Mouse (Mus musculus): Measurements from ENCODE around the gene Strap. TPM values are rescaled to one million over a fixed set of nuclear protein-coding genes. Genes with fewer than 3 reads are reported as not detected.

Gene Strap
- total RNA-seq, 2 experiments from 2014 or later: 156 to 219 TPM

GRCm38 (mm10) chr6:137716802-137717201 is 18.1 kb upstream of the Strap start:
- peak; percentile 66 for ATAC-seq (replicated peaks; ENCODE audit: low FRiP score, low TSS enrichment, poor library complexity, severe bottlenecking)

GRCm38 (mm10) chr6:137722220-137722931 is 12.5 kb upstream of the Strap start:
- no peak for ATAC-seq (replicated peaks; ENCODE audit: low FRiP score, low TSS enrichment, poor library complexity, severe bottlenecking)

- peak; percentile 89 for ATAC-seq (replicated peaks; ENCODE audit: low FRiP score, low TSS enrichment, poor library complexity, severe bottlenecking)
These were observed 11.0 kb upstream of the Strap start for GRCm38 (mm10) chr6:137723898-137724297.

GRCm38 (mm10) chr6:137734460-137734845 is 425 bp upstream of the Strap start:
- peak; percentile 69 for ATAC-seq (replicated peaks; ENCODE audit: low FRiP score, low TSS enrichment, poor library complexity, severe bottlenecking)

GRCm38 (mm10) chr6:137735671-137736238 is 877 bp downstream of the Strap start:
- ATAC-seq (replicated peaks; ENCODE audit: low FRiP score, low TSS enrichment, poor library complexity, severe bottlenecking): peak; percentile 6; the same call in 1 of the 2 replicates

- ATAC-seq (replicated peaks; ENCODE audit: low FRiP score, low TSS enrichment, poor library complexity, severe bottlenecking): 0 out of 2 replicates have a peak, but pooled peaks have one; percentile 30
These were observed 6.1 kb downstream of the Strap start for GRCm38 (mm10) chr6:137740972-137741371.

- no peak for ATAC-seq (replicated peaks; ENCODE audit: low FRiP score, low TSS enrichment, poor library complexity, severe bottlenecking)
These were observed 9.8 kb downstream of the Strap start for GRCm38 (mm10) chr6:137744700-137745099.

GRCm38 (mm10) chr6:137747174-137747928 is 12.5 kb downstream of the Strap start:
- peak; percentile 88 for ATAC-seq (replicated peaks; ENCODE audit: low FRiP score, low TSS enrichment, poor library complexity, severe bottlenecking)

- no peak for ATAC-seq (replicated peaks; ENCODE audit: low FRiP score, low TSS enrichment, poor library complexity, severe bottlenecking)
These were observed 16.8 kb downstream of the Strap start for GRCm38 (mm10) chr6:137751551-137752274.

- ATAC-seq (replicated peaks; ENCODE audit: low FRiP score, low TSS enrichment, poor library complexity, severe bottlenecking): peak; percentile 31; the same call in 1 of the 2 replicates
These were observed 17.4 kb downstream of the Strap start for GRCm38 (mm10) chr6:137752275-137752655.

GRCm38 (mm10) chr6:137754056-137754856 is 19.4 kb downstream of the Strap start, which contains the start of gene Dera:
Dera (plus strand) TSS chr6:137754546.
- peak; percentile 94 for ATAC-seq (replicated peaks; ENCODE audit: low FRiP score, low TSS enrichment, poor library complexity, severe bottlenecking)

- no peak for ATAC-seq (replicated peaks; ENCODE audit: low FRiP score, low TSS enrichment, poor library complexity, severe bottlenecking)
These were observed 20.0 kb downstream of the Strap start for GRCm38 (mm10) chr6:137754857-137755232.

- no peak for ATAC-seq (replicated peaks; ENCODE audit: low FRiP score, low TSS enrichment, poor library complexity, severe bottlenecking)
These were observed 21.4 kb downstream of the Strap start for GRCm38 (mm10) chr6:137756310-137756709.

- ATAC-seq (replicated peaks; ENCODE audit: low FRiP score, low TSS enrichment, poor library complexity, severe bottlenecking): no peak
These were observed 23.0 kb downstream of the Strap start for GRCm38 (mm10) chr6:137757891-137758290.

GRCm38 (mm10) chr6:137759681-137760080 is 24.8 kb downstream of the Strap start:
- no peak for ATAC-seq (replicated peaks; ENCODE audit: low FRiP score, low TSS enrichment, poor library complexity, severe bottlenecking)

- no peak for ATAC-seq (replicated peaks; ENCODE audit: low FRiP score, low TSS enrichment, poor library complexity, severe bottlenecking)
These were observed 26.1 kb downstream of the Strap start for GRCm38 (mm10) chr6:137760966-137761365.

- ATAC-seq (replicated peaks; ENCODE audit: low FRiP score, low TSS enrichment, poor library complexity, severe bottlenecking): no peak
These were observed 29.8 kb downstream of the Strap start for GRCm38 (mm10) chr6:137764572-137765210.

GRCm38 (mm10) chr6:137766177-137766576 is 31.3 kb downstream of the Strap start:
- no peak for ATAC-seq (replicated peaks; ENCODE audit: low FRiP score, low TSS enrichment, poor library complexity, severe bottlenecking)

Data from megakaryocyte-erythroid progenitor cell, adult 5-6 weeks (primary cell).